Mouse (Mus musculus) hindbrain, postnatal 0 days (tissue): ENCODE results near the gene Tmem198b. TPM values are rescaled to one million over a fixed set of nuclear protein-coding genes. Genes with fewer than 3 reads are reported as not detected.

ENCODE experiments used
- ATAC-seq: fragments of 200-750 bp; cut with Nextera tagmentation; 2 replicates; pipeline ENCODE4 v1.8.0; 2017; ENCODE audit warnings: mild to moderate bottlenecking, moderate TSS enrichment, moderate library complexity
- DNase-seq: peaks from one replicate; pipeline ENCODE4 v3.0.0-alpha.2; 2015; ENCODE audit warnings: low spot score
- H3K27ac ChIP-seq: fragments of 300-500 bp; sonication (generic); 2 replicates; pipeline ENCODE4 v1.5.1; 2014; ENCODE audit warnings: mild to moderate bottlenecking
- H3K27me3 ChIP-seq: fragments of 300-500 bp; sonication (generic); 2 replicates; pipeline ENCODE4 v1.6.1; 2014; ENCODE audit warnings: low read length, mixed read lengths; ENCODE audit not compliant: insufficient read depth
- H3K36me3 ChIP-seq: fragments of 300-500 bp; sonication (generic); 2 replicates; pipeline ENCODE4 v1.6.1; 2014; ENCODE audit warnings: low read length, mixed read lengths; ENCODE audit not compliant: insufficient read depth
- H3K4me1 ChIP-seq: fragments of 300-500 bp; sonication (generic); 2 replicates; pipeline ENCODE4 v1.6.1; 2014; ENCODE audit warnings: antibody characterized with exemption, low read length, mixed read lengths; ENCODE audit not compliant: insufficient read depth
- H3K4me2 ChIP-seq: fragments of 300-500 bp; sonication (generic); 2 replicates; pipeline ENCODE4 v1.6.1; 2014; ENCODE audit warnings: low read depth, mild to moderate bottlenecking, low read length, moderate library complexity, mixed read lengths
- H3K4me3 ChIP-seq: fragments of 300-500 bp; sonication (generic); 2 replicates; pipeline ENCODE4 v1.5.1; 2014; ENCODE audit warnings: low read length
- H3K9ac ChIP-seq: fragments of 300-500 bp; sonication (generic); replicated peaks from 2 replicates; pipeline ENCODE4 v1.6.1; 2014; ENCODE audit warnings: mild to moderate bottlenecking, low read length, moderate library complexity, mixed read lengths
- H3K9me3 ChIP-seq: fragments of 300-500 bp; sonication (generic); 2 replicates; pipeline ENCODE4 v1.6.1; 2016; ENCODE audit warnings: low read length, mixed read lengths
- CTCF ChIP-seq: IDR thresholded peaks from 2 replicates; pipeline ENCODE4 v1.5.1; 2016; ENCODE audit warnings: antibody characterized with exemption, control low read depth, low read depth
- WGBS: fragments of 180-500 bp; shearing (Covaris S2); extraction: QIAGEN DNeasy Blood & Tissue Kit; methylation state at CpG from one replicate; pipeline ENCODE4 v1.1.7; 2014; 5-methylcytosine and 5-hydroxymethylcytosine counted together
- polyA plus RNA-seq: library from polyadenylated mRNA; unstranded; fragments of >200 nt; fragmentation: Nextera tagmentation; extraction: Ambion mirVana; gene quantifications from 2 replicates; pipeline ENCODE4 v1.2.1, GENCODE M21; 2015
- total RNA-seq: library from RNA; depleted of rRNA; stranded (reverse); fragments of >200 nt; gene quantifications from 2 replicates; pipeline ENCODE4 v1.2.3, GENCODE M21; 2014

Tmem198b gene
- total and polyA plus RNA-seq, 2 experiments from 2014 or later: 18.9 to 27.3 TPM

GRCm38 (mm10) chr10:128802956-128803355 is 1.2 kb downstream of the Tmem198b start:
- Histone ChIP-seq H3K36me3 (peaks cover 4% of the 10 kb centered on the region; the same call in 1 of the 2 replicates), H3K4me3 (peak overlapping the region; percentile 84), H3K9ac (peak overlapping the region; percentile 86), H3K27me3 (no peaks in the 10 kb centered on the region), H3K4me1 (peaks cover 29% of the 10 kb centered on the region), H3K27ac (peak overlapping the region; percentile 98; the same call in 1 of the 2 replicates), H3K9me3 (no peaks in the 10 kb centered on the region), H3K4me2 (peak overlapping the region; percentile 92)
- DNase-seq: no peak
- TF ChIP-seq CTCF: no peak
- 59% methylated on average over 4 of the region's 4 CpGs for WGBS
- ATAC-seq: no peak

GRCm38 (mm10) chr10:128801981-128802495 is 2.1 kb downstream of the Tmem198b start:
- no peak overlapping the region for H3K4me2 ChIP-seq
- H3K4me1 ChIP-seq: peaks cover 20% of the 10 kb centered on the region
- H3K9me3 ChIP-seq: no peaks in the 10 kb centered on the region
- peaks cover 4% of the 10 kb centered on the region; the same call in 1 of the 2 replicates for H3K36me3 ChIP-seq
- ATAC-seq (no peak), DNase-seq (no peak)
- TF ChIP-seq CTCF: no peak
- 88% methylated on average over 16 of the region's 16 CpGs for WGBS
- H3K9ac ChIP-seq: no peak overlapping the region
- H3K27me3 ChIP-seq: no peaks in the 10 kb centered on the region
- H3K4me3 ChIP-seq: no peak overlapping the region
- H3K27ac ChIP-seq: no peak overlapping the region

- no peaks in the 10 kb centered on the region for H3K27me3 ChIP-seq
- ATAC-seq (no peak), DNase-seq (no peak)
- H3K4me3 ChIP-seq: no peak overlapping the region
- H3K4me1 ChIP-seq: peaks cover 9% of the 10 kb centered on the region; the same call in 1 of the 2 replicates
- no peak overlapping the region for H3K27ac ChIP-seq
- H3K4me2 ChIP-seq: no peak overlapping the region
- TF ChIP-seq CTCF: no peak
- no peak overlapping the region for H3K9ac ChIP-seq
- no peaks in the 10 kb centered on the region for H3K9me3 ChIP-seq
- H3K36me3 ChIP-seq: peaks cover 4% of the 10 kb centered on the region; the same call in 1 of the 2 replicates
- WGBS: 96% methylated on average over 8 of the region's 8 CpGs
These were observed 5.5 kb downstream of the Tmem198b start for GRCm38 (mm10) chr10:128798676-128799075.

GRCm38 (mm10) chr10:128795581-128795980 is 8.6 kb downstream of the Tmem198b start:
- H3K27me3 ChIP-seq: no peaks in the 10 kb centered on the region
- ATAC-seq (no peak), DNase-seq (peak; percentile 37)
- peaks cover 4% of the 10 kb centered on the region; the same call in 1 of the 2 replicates for H3K36me3 ChIP-seq
- TF ChIP-seq CTCF: no peak
- no peak overlapping the region for H3K4me2 ChIP-seq
- no peaks in the 10 kb centered on the region for H3K4me1 ChIP-seq
- no peak overlapping the region for H3K4me3 ChIP-seq
- WGBS: 80% methylated on average over 3 of the region's 3 CpGs
- no peak overlapping the region for H3K9ac ChIP-seq
- no peak overlapping the region for H3K27ac ChIP-seq
- no peaks in the 10 kb centered on the region for H3K9me3 ChIP-seq

GRCm38 (mm10) chr10:128794391-128794790 is 9.8 kb downstream of the Tmem198b start:
- WGBS: 90% methylated on average over 5 of the region's 5 CpGs
- H3K27ac ChIP-seq: no peak overlapping the region

GRCm38 (mm10) chr10:128793258-128793657 is 10.9 kb downstream of the Tmem198b start:
- no peaks in the 10 kb centered on the region for H3K9me3 ChIP-seq
- H3K27ac ChIP-seq: no peak overlapping the region
- no peaks in the 10 kb centered on the region for H3K36me3 ChIP-seq
- DNase-seq: no peak
- H3K9ac ChIP-seq: no peak overlapping the region
- H3K4me3 ChIP-seq: no peak overlapping the region
- H3K4me1 ChIP-seq: no peaks in the 10 kb centered on the region
- WGBS: 94% methylated on average over 1 of the region's 1 CpGs
- H3K4me2 ChIP-seq: no peak overlapping the region
- H3K27me3 ChIP-seq: no peaks in the 10 kb centered on the region
- no peak for TF ChIP-seq CTCF
- no peak for ATAC-seq

More at GRCm38 (mm10) chr10:128794391-128794790, 9.8 kb downstream of the Tmem198b start:
- no peak overlapping the region for H3K9ac ChIP-seq
- ATAC-seq: no peak
- no peak overlapping the region for H3K4me3 ChIP-seq
- H3K9me3 ChIP-seq: no peaks in the 10 kb centered on the region
- DNase-seq: no peak
- no peaks in the 10 kb centered on the region for H3K36me3 ChIP-seq
- TF ChIP-seq CTCF: no peak
- no peaks in the 10 kb centered on the region for H3K4me1 ChIP-seq
- no peaks in the 10 kb centered on the region for H3K27me3 ChIP-seq
- no peak overlapping the region for H3K4me2 ChIP-seq

GRCm38 (mm10) chr10:128792041-128792440 is 12.1 kb downstream of the Tmem198b start:
- no peak for TF ChIP-seq CTCF

More at GRCm38 (mm10) chr10:128792041-128792440, 12.1 kb downstream of the Tmem198b start:
- no peak overlapping the region for H3K4me2 ChIP-seq
- H3K4me1 ChIP-seq: no peaks in the 10 kb centered on the region
- H3K27ac ChIP-seq: no peak overlapping the region
- no peaks in the 10 kb centered on the region for H3K27me3 ChIP-seq
- H3K36me3 ChIP-seq: no peaks in the 10 kb centered on the region
- DNase-seq: no peak
- H3K9me3 ChIP-seq: no peaks in the 10 kb centered on the region
- H3K9ac ChIP-seq: no peak overlapping the region
- no peak overlapping the region for H3K4me3 ChIP-seq
- no peak for ATAC-seq
